Mouse (Mus musculus): ENCODE data around the gene St6gal1. TPM values are rescaled to one million over a fixed set of nuclear protein-coding genes. Genes with fewer than 3 reads are reported as not detected.

Gene St6gal1
- polyA plus RNA-seq, 1 experiment from 2014 or later = 30.6 TPM

- Histone ChIP-seq H3K27ac (replicated peaks; ENCODE audit: low read depth, low read length) (no peak overlapping the region), H3K36me3 (ENCODE audit: control insufficient read depth, insufficient read depth, low read length) (peaks cover 27% of the 10 kb centered on the region), H3K9ac (replicated peaks; ENCODE audit: low read length) (no peak overlapping the region), H3K4me3 (replicated peaks; ENCODE audit: low read depth, low read length) (no peak overlapping the region), H3K27me3 (ENCODE audit: control insufficient read depth, insufficient read depth, low read length) (no peaks in the 10 kb centered on the region), H3K4me2 (ENCODE audit: low read length) (no peak overlapping the region), H3K4me1 (ENCODE audit: control insufficient read depth, insufficient read depth, low read length) (no peaks in the 10 kb centered on the region), H3K9me3 (ENCODE audit: control insufficient read depth, low read length) (no peaks in the 10 kb centered on the region)
- DNase-seq (no peak), ATAC-seq (ENCODE audit: low FRiP score, low TSS enrichment) (no peak)
- WGBS = 92% methylated on average over 6 of the region's 6 CpGs
Observed at GRCm38 (mm10) chr16:23320579-23320978, 96.0 kb downstream of the St6gal1 start.

- Histone ChIP-seq H3K4me1 (ENCODE audit: control insufficient read depth, insufficient read depth, low read length) (no peaks in the 10 kb centered on the region), H3K4me2 (ENCODE audit: low read length) (no peak overlapping the region), H3K27ac (replicated peaks; ENCODE audit: low read depth, low read length) (no peak overlapping the region), H3K9me3 (ENCODE audit: control insufficient read depth, low read length) (no peaks in the 10 kb centered on the region), H3K9ac (replicated peaks; ENCODE audit: low read length) (no peak overlapping the region), H3K4me3 (replicated peaks; ENCODE audit: low read depth, low read length) (no peak overlapping the region), H3K36me3 (ENCODE audit: control insufficient read depth, insufficient read depth, low read length) (peaks cover 27% of the 10 kb centered on the region), H3K27me3 (ENCODE audit: control insufficient read depth, insufficient read depth, low read length) (no peaks in the 10 kb centered on the region)
- DNase-seq (no peak), ATAC-seq (ENCODE audit: low FRiP score, low TSS enrichment) (no peak)
Observed at GRCm38 (mm10) chr16:23322453-23322852, 97.9 kb downstream of the St6gal1 start.

GRCm38 (mm10) chr16:23323915-23324314, 99.4 kb downstream of the St6gal1 start:
- no peaks in the 10 kb centered on the region for H3K4me1 ChIP-seq (ENCODE audit: control insufficient read depth, insufficient read depth, low read length)
- H3K9ac ChIP-seq (replicated peaks; ENCODE audit: low read length) = no peak overlapping the region
- H3K9me3 ChIP-seq (ENCODE audit: control insufficient read depth, low read length) = no peaks in the 10 kb centered on the region
- DNase-seq = peak; percentile 33
- no peak overlapping the region for H3K4me2 ChIP-seq (ENCODE audit: low read length)
- 23% methylated on average over 3 of the region's 3 CpGs for WGBS
- H3K27ac ChIP-seq (replicated peaks; ENCODE audit: low read depth, low read length) = no peak overlapping the region
- H3K4me3 ChIP-seq (replicated peaks; ENCODE audit: low read depth, low read length) = no peak overlapping the region
- H3K27me3 ChIP-seq (ENCODE audit: control insufficient read depth, insufficient read depth, low read length) = no peaks in the 10 kb centered on the region
- ATAC-seq (ENCODE audit: low FRiP score, low TSS enrichment) = no peak
- peaks cover 28% of the 10 kb centered on the region for H3K36me3 ChIP-seq (ENCODE audit: control insufficient read depth, insufficient read depth, low read length)

GRCm38 (mm10) chr16:23324867-23325650, 100.5 kb downstream of the St6gal1 start:
- ATAC-seq (ENCODE audit: low FRiP score, low TSS enrichment) (no peak), DNase-seq (no peak)
- WGBS = 73% methylated on average over 6 of the region's 6 CpGs
- peaks cover 31% of the 10 kb centered on the region for H3K36me3 ChIP-seq (ENCODE audit: control insufficient read depth, insufficient read depth, low read length)
- H3K9ac ChIP-seq (replicated peaks; ENCODE audit: low read length) = no peak overlapping the region
- H3K4me2 ChIP-seq (ENCODE audit: low read length) = no peak overlapping the region
- H3K27ac ChIP-seq (replicated peaks; ENCODE audit: low read depth, low read length) = no peak overlapping the region
- no peaks in the 10 kb centered on the region for H3K9me3 ChIP-seq (ENCODE audit: control insufficient read depth, low read length)
- no peak overlapping the region for H3K4me3 ChIP-seq (replicated peaks; ENCODE audit: low read depth, low read length)
- no peaks in the 10 kb centered on the region for H3K4me1 ChIP-seq (ENCODE audit: control insufficient read depth, insufficient read depth, low read length)
- no peaks in the 10 kb centered on the region for H3K27me3 ChIP-seq (ENCODE audit: control insufficient read depth, insufficient read depth, low read length)

- H3K27me3 ChIP-seq (ENCODE audit: control insufficient read depth, insufficient read depth, low read length) = no peaks in the 10 kb centered on the region
- peaks cover 23% of the 10 kb centered on the region for H3K36me3 ChIP-seq (ENCODE audit: control insufficient read depth, insufficient read depth, low read length)
- no peak overlapping the region for H3K9ac ChIP-seq (replicated peaks; ENCODE audit: low read length)
- no peaks in the 10 kb centered on the region for H3K4me1 ChIP-seq (ENCODE audit: control insufficient read depth, insufficient read depth, low read length)
- no peak overlapping the region for H3K27ac ChIP-seq (replicated peaks; ENCODE audit: low read depth, low read length)
- no peak overlapping the region for H3K4me2 ChIP-seq (ENCODE audit: low read length)
- no peak for DNase-seq
- no peak overlapping the region for H3K4me3 ChIP-seq (replicated peaks; ENCODE audit: low read depth, low read length)
- WGBS = 96% methylated on average over 6 of the region's 6 CpGs
- no peaks in the 10 kb centered on the region for H3K9me3 ChIP-seq (ENCODE audit: control insufficient read depth, low read length)
- ATAC-seq (ENCODE audit: low FRiP score, low TSS enrichment) = no peak
Observed at GRCm38 (mm10) chr16:23326664-23327063, 102.1 kb downstream of the St6gal1 start.

GRCm38 (mm10) chr16:23327266-23327665, 102.7 kb downstream of the St6gal1 start:
- Histone ChIP-seq H3K9ac (replicated peaks; ENCODE audit: low read length) (no peak overlapping the region), H3K4me2 (ENCODE audit: low read length) (no peak overlapping the region), H3K4me3 (replicated peaks; ENCODE audit: low read depth, low read length) (no peak overlapping the region), H3K27me3 (ENCODE audit: control insufficient read depth, insufficient read depth, low read length) (no peaks in the 10 kb centered on the region), H3K9me3 (ENCODE audit: control insufficient read depth, low read length) (no peaks in the 10 kb centered on the region), H3K27ac (replicated peaks; ENCODE audit: low read depth, low read length) (no peak overlapping the region), H3K4me1 (ENCODE audit: control insufficient read depth, insufficient read depth, low read length) (no peaks in the 10 kb centered on the region), H3K36me3 (ENCODE audit: control insufficient read depth, insufficient read depth, low read length) (peaks cover 21% of the 10 kb centered on the region; the same call in 1 of the 2 replicates)
- DNase-seq (no peak), ATAC-seq (ENCODE audit: low FRiP score, low TSS enrichment) (no peak)
- WGBS = 94% methylated on average over 7 of the region's 7 CpGs

- H3K4me3 ChIP-seq (replicated peaks; ENCODE audit: low read depth, low read length) = no peak overlapping the region
- H3K4me2 ChIP-seq (ENCODE audit: low read length) = no peak overlapping the region
- H3K9me3 ChIP-seq (ENCODE audit: control insufficient read depth, low read length) = no peaks in the 10 kb centered on the region
- no peak for ATAC-seq (ENCODE audit: low FRiP score, low TSS enrichment)
- no peaks in the 10 kb centered on the region for H3K4me1 ChIP-seq (ENCODE audit: control insufficient read depth, insufficient read depth, low read length)
- no peak overlapping the region for H3K9ac ChIP-seq (replicated peaks; ENCODE audit: low read length)
- no peak overlapping the region for H3K27ac ChIP-seq (replicated peaks; ENCODE audit: low read depth, low read length)
- no peak for DNase-seq
- H3K36me3 ChIP-seq (ENCODE audit: control insufficient read depth, insufficient read depth, low read length) = peaks cover 17% of the 10 kb centered on the region; the same call in 1 of the 2 replicates
- H3K27me3 ChIP-seq (ENCODE audit: control insufficient read depth, insufficient read depth, low read length) = no peaks in the 10 kb centered on the region
- 95% methylated on average over 7 of the region's 7 CpGs for WGBS
Observed at GRCm38 (mm10) chr16:23328201-23328600, 103.7 kb downstream of the St6gal1 start.

GRCm38 (mm10) chr16:23332136-23332535, 107.6 kb downstream of the St6gal1 start:
- Histone ChIP-seq H3K9ac (replicated peaks; ENCODE audit: low read length) (no peak overlapping the region), H3K4me1 (ENCODE audit: control insufficient read depth, insufficient read depth, low read length) (no peaks in the 10 kb centered on the region), H3K4me2 (ENCODE audit: low read length) (no peak overlapping the region), H3K9me3 (ENCODE audit: control insufficient read depth, low read length) (no peaks in the 10 kb centered on the region), H3K4me3 (replicated peaks; ENCODE audit: low read depth, low read length) (no peak overlapping the region), H3K27me3 (ENCODE audit: control insufficient read depth, insufficient read depth, low read length) (no peaks in the 10 kb centered on the region), H3K27ac (replicated peaks; ENCODE audit: low read depth, low read length) (no peak overlapping the region), H3K36me3 (ENCODE audit: control insufficient read depth, insufficient read depth, low read length) (peaks cover 24% of the 10 kb centered on the region)
- WGBS = 73% methylated on average over 2 of the region's 2 CpGs
- ATAC-seq (ENCODE audit: low FRiP score, low TSS enrichment) = no peak
- DNase-seq = no peak

GRCm38 (mm10) chr16:23332686-23333085, 108.1 kb downstream of the St6gal1 start:
- Histone ChIP-seq H3K4me3 (replicated peaks; ENCODE audit: low read depth, low read length) (no peak overlapping the region), H3K27me3 (ENCODE audit: control insufficient read depth, insufficient read depth, low read length) (no peaks in the 10 kb centered on the region), H3K4me2 (ENCODE audit: low read length) (no peak overlapping the region), H3K9me3 (ENCODE audit: control insufficient read depth, low read length) (no peaks in the 10 kb centered on the region), H3K36me3 (ENCODE audit: control insufficient read depth, insufficient read depth, low read length) (peaks cover 24% of the 10 kb centered on the region), H3K4me1 (ENCODE audit: control insufficient read depth, insufficient read depth, low read length) (no peaks in the 10 kb centered on the region), H3K9ac (replicated peaks; ENCODE audit: low read length) (no peak overlapping the region), H3K27ac (replicated peaks; ENCODE audit: low read depth, low read length) (no peak overlapping the region)
- DNase-seq (no peak), ATAC-seq (ENCODE audit: low FRiP score, low TSS enrichment) (no peak)
- 91% methylated on average over 6 of the region's 6 CpGs for WGBS

Measured in midbrain, embryonic 14.5 days (tissue).